Mouse (Mus musculus): ENCODE results near the gene Slc25a44.
"Not testable (repeated sequence)": the region's sequence is repeated elsewhere in the genome, so short reads cannot be mapped to it uniquely, and the experiment has no call there.

The Slc25a44 gene

DNA sequence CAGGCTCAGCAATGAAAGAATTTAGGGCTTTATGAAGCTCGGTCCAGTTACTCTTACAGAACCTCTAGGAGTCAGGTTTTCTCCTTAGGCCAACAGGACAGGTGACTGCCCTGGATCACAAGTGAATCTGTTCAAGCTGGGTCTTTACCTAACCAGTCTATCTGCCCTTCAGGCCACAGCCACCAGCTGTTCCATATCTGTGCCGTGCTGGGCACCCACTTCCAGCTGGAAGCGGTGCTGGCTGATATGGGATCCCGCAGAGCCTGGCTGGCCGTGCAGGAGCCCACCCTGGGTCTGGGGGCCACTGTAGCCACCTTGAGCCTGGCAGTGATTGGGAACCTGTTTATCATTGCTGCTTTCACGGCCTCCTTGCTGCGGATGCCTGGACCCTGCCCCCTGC lies 57.4 kb downstream of the Slc25a44 start:
- not testable (repeated sequence) for DNase-seq (ENCODE audit: low spot score in 2 of 2)

DNA sequence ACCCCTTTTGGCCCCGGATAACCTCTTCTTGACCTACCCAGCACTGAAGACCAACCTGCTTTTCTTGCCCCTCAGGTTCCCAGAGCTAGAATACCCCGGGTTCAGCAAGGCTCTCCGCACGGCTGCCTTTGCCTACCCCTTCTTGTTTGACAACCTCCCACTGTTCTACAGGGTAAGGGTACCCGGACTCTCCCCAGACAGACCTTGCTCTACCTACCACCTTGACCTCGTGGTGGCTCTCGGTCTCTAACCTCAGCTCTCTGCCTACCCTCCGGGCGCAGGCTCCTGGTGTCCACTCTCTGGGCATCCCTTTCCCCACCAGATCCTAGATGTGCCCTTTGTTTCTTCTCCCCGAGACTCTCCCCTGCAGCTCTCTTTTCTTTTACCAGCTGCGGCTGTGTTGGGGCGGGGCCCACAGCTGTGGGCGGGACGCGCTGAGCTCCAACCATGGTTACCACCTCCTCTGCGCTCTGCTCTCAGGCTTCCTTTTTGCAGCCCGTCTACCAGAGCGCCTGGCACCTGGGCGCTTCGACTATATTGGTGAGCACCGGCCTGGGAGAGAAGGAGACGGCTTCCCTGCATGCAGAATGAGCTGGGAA lies 58.0 kb downstream of the Slc25a44 start:
- DNase-seq (ENCODE audit: low spot score in 2 of 2): peak in 1 of 2 experiments; percentile 53

DNA sequence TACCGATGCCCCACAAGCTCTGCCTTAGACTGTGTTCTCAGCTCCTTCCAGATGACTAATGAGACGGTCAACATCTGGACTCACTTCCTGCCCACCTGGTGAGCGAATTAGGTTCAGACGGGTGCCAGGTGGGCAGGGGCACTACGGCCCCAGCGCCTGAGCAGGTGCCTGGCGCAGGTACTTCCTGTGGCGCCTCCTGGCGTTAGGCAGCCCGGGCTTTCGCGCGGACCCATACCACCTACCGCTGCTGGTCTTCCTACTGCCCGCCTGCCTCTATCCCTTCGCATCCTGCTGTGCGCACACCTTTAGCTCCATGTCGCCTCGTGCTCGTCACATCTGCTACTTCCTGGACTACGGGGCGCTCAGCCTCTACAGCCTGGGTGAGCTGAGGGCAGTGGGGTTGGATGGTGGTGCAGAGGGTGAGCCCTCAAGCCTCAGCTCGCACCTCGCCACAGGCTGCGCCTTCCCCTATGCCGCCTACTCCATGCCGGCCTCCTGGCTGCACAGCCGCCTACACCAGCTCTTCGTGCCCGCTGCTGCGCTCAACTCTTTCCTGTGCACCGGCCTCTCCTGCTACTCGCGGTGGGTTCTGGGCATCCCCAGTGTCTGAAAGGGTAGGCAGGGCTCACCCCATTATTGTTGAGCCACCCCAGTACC lies 59.1 kb downstream of the Slc25a44 start:
- no peak for DNase-seq (ENCODE audit: low spot score in 2 of 2)

DNA sequence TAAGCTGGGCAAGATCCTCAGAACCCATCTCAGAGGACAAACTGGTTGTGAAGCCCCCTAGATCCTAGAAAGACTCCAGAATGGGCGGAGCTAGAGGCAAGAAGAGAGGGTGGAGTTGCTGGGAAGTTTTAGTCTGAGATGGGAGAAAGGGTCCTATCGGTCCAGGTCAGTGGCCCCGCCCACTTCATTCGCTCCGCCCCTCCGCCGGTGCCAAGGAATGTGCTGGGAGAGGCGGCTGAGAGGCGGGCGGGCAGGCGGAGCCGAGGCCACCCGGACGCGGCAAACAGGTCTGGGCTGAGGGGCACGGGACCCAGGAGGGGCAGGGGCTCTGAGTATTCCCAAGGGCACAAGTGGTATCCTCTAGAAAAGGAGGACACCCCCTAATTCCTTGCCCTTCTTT lies 60.6 kb downstream of the Slc25a44 start, which contains the start of gene Paqr6:
Gene Paqr6 (plus strand): TSS at position 248 of the 400 bp plus-strand sequence.
- no peak for DNase-seq (ENCODE audit: low spot score in 2 of 2)

DNA sequence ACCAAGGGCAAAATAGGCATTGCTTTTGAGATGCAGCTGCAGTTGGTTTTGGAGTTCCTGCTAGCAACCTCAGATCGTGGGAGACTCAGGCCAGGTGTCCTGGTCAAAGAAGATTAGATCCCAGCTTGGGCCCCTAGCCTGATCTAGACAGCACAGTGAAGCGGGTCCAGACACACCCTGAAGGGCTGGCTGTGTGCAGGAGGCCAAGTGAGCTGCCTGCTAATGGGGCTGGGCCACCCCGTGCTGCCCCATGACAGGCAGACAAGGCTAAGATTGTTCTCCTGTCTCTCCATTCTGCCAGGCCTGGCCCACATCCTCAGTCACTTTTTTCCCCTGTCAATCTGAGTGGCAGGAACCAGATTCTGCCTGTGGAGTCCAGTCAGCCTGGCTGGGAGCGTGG lies 61.2 kb downstream of the Slc25a44 start:
- DNase-seq (ENCODE audit: low spot score in 2 of 2): no peak

DNA sequence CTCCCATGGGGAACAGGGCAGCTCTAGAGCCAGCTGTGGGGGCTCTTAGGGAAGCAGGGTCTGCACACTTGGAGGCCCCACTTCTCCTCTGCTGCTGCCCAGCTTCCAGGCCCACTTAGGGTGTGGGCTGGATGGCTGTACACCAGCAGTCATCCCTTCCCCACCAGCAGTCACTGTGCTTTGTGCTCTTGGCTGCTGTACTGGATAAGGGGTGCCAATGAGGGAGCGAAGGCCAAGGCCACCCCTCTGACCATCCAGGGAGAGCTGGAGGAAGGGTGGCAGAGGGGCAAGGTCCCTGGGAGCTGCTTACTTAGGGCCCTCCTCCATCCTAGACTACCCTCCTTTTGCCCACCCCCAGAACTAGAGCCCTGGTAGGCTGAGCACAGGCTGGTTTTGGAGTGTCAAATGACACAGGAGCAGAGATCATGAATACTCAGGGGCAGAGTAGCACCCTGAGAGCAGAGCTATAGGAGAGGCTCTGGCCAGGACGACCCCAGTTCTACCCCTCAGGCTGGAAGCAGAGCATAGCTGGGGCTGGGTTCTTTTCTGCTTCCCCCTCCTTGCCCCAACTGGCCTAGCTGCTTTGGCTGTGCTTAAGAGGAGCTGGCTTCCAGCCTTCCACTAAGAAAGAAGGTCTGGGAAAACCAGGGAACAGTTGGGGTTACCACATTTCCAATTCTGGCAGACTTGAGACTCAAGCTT lies 63.2 kb downstream of the Slc25a44 start:
- no peak for DNase-seq (ENCODE audit: low spot score in 2 of 2)

DNA sequence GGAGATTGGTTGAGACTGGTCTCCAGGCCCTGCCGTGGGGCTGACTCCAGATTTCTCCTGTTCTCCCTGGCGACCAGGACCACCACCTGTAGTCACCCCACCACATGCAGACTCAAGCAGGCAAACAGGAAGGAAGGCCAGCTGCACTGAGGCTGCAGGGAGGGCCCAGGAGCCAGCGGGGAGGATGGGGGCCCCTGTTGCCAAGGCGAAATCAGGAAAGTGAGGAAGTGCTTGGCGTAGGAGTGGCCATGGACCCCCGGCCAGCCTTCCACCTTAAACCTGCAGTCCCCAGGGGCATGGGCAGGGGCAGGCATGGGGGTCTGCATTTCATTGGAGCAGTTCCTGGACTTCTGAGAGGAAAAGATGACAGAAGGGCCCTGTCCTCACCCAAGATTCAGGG lies 63.8 kb downstream of the Slc25a44 start:
- no peak for DNase-seq (ENCODE audit: low spot score in 2 of 2)

All from frontal cortex, postnatal 25 days (tissue).